Comparison of ENCODE assay signal across 8 mouse cellular contexts in the genomic region with DNA sequence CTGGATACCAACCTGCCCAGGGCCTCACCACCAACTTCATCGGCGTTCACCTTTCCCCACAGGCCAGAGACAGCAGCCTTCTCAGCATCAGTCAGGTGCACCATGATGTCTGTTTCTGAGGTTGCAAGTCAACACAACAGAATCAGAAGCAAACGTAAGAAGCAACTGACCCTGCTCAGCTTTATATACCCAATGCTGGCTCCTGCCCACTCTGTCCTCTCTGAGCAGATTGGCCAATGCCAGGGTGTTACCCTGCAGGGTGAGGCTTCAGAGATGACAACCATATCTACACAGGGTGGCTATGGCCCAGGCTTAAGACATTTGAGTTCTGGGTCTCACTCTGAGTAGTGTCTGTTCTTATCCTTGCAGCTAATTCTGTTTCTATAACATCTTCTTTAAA. TPM values are rescaled to one million over a fixed set of nuclear protein-coding genes. Genes with fewer than 3 reads are reported as not detected.
DNase-seq lines count a peak whose midpoint lies in the region; ATAC-seq and TF ChIP-seq lines count a peak whose summit lies in the region.

Gene Hbb-bt (minus strand): TSS at position 231 of the 400 bp plus-strand sequence.

- intact Hi-C loops in heart, postnatal 25 days (cut with DNase I): no loop called here

- no peaks in the 10 kb centered on the region for H3K27me3 ChIP-seq in lung, embryonic 14.5 days (ENCODE audit: insufficient read depth, low read length)
- H3K27me3 ChIP-seq in erythroblast, embryonic 14.5 days (ENCODE audit: control insufficient read depth): no peaks in the 10 kb centered on the region

- H3K4me1 ChIP-seq in lung, embryonic 14.5 days (ENCODE audit: insufficient read depth): no peaks in the 10 kb centered on the region
- H3K4me1 ChIP-seq in erythroblast, embryonic 14.5 days (ENCODE audit: control insufficient read depth): peaks cover 48% of the 10 kb centered on the region

- no peaks in the 10 kb centered on the region for H3K36me3 ChIP-seq in lung, embryonic 14.5 days (ENCODE audit: insufficient read depth)
- peaks cover 33% of the 10 kb centered on the region for H3K36me3 ChIP-seq in erythroblast, embryonic 14.5 days (ENCODE audit: control insufficient read depth)

- WGBS in lung, embryonic 14.5 days: 67% methylated on average over 3 of the region's 3 CpGs

- no peak within 1 kb of the TSS for H3K4me3 ChIP-seq in lung, embryonic 14.5 days (ENCODE audit: low read depth, low read length)
- peak within 1 kb of the TSS; percentile 71 for H3K4me3 ChIP-seq in erythroblast, embryonic 14.5 days (replicated peaks)

- ATAC-seq in lung, embryonic 14.5 days (ENCODE audit: insufficient read depth): peak; percentile 62; the same call in 1 of the 2 replicates

- TF ChIP-seq CTCF in lung, embryonic 14.5 days (IDR thresholded peaks at IDR 0.05; ENCODE audit: low read depth): no peak

- H3K9me3 ChIP-seq in lung, embryonic 14.5 days (ENCODE audit: low read depth, low read length): no peaks in the 10 kb centered on the region
- H3K9me3 ChIP-seq in erythroblast, embryonic 14.5 days (ENCODE audit: control insufficient read depth, low read length): no peaks in the 10 kb centered on the region

- H3K4me2 ChIP-seq in lung, embryonic 14.5 days: no peak within 1 kb of the TSS

- DNase-seq in lung, embryonic 14.5 days: no peak
- DNase-seq in lung, adult 18-20 months: no peak
- DNase-seq in heart, postnatal 25 days (ENCODE audit: low spot score): no peak
- peak; percentile 90 for DNase-seq in liver
- DNase-seq in spleen, postnatal 14 days (ENCODE audit: low spot score in 2 of 2): peak; percentile 65 to 69
- no peak for DNase-seq in thymus, postnatal 14 days
- no peak for DNase-seq in thymus, postnatal 25 days

- no peak within 1 kb of the TSS for H3K9ac ChIP-seq in lung, embryonic 14.5 days

- no peak within 1 kb of the TSS for H3K27ac ChIP-seq in lung, embryonic 14.5 days (ENCODE audit: low read depth)

RNA-seq across cellular contexts. Expression of gene Hbb-bt, which starts in this region (rescaled TPM):
- 3,031 and 3,067 TPM in 2 replicates for polyA plus RNA-seq in lung, embryonic 14.5 days (2014; fragmentation: Nextera tagmentation; extraction: Ambion mirVana)
- 22,007 and 54,805 TPM in 2 replicates for polyA plus RNA-seq in erythroblast, embryonic 14.5 days (2012)
- total RNA-seq in heart, postnatal 25 days (2021): 1,000 to 10,000 TPM; 1,406 to 3,005 TPM

Comparison
In these comparisons a context has a peak if more than half of its experiments do, and no peak if none do; other contexts are left out.
1. DNase-seq: peak in liver (single experiment) and spleen, postnatal 14 days (2 of 2); none in lung, embryonic 14.5 days (single experiment), lung, adult 18-20 months (0 of 2), heart, postnatal 25 days (single experiment), thymus, postnatal 14 days (single experiment) and thymus, postnatal 25 days (single experiment).